Comparison of ENCODE assay signal across 22 mouse cellular contexts in the genomic region with DNA sequence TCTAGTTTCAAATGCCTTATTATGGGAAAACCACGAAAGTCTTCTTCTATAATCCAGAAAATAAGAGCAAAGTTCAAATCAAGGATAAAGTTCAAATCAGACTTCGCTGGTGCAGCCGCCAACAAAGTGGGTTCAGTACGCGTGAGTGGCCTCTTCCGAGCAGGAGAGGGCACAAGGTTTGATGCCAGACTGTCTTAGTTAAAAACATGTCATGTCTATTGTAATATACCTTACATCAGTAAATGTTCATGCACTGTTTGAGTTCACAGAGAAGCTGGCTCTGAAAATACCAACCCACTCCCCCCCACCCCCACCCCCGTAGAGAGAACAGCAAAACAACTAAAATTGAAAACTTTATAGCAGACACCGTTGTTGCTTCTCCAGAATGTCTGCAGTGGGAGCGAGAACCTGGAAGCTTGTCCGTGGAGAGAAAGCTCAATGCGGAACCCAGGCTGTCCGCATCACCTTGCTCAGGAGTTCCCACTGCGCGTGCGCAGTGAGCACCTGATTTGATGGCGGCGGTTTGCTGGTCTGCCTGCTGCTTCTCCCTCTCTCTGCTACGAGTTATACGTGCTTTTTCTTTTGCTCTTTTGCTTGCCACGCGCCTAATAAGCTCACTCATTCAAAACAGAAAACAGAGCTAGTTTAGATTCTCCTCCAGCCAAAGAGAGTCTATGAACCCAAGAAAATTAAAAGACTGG.
DNase-seq lines count a peak whose midpoint lies in the region; ATAC-seq lines count a peak whose summit lies in the region.
"Had no signal": no experiment of that assay in that cellular context is flagged by ENCODE, and none has a peak within 500 bp of the region (broad histone marks: within the 10 kb centered on the region; RNA-seq: fewer than 3 reads in every experiment).

No protein-coding gene starts in this region.

- H3K27me3 ChIP-seq in neural tube, embryonic 15.5 days (replicated peaks), result no peaks in the 10 kb centered on the region
- H3K27me3 ChIP-seq: embryonic facial prominence, embryonic 15.5 days; heart, embryonic 12.5 days had no signal

- WGBS in neural tube, embryonic 15.5 days, result 92% methylated on average over 21 of the region's 21 CpGs

- no peaks in the 10 kb centered on the region for H3K36me3 ChIP-seq in neural tube, embryonic 15.5 days
- H3K36me3 ChIP-seq: embryonic facial prominence, embryonic 15.5 days; forebrain, embryonic 10.5 days; heart, embryonic 12.5 days; hindbrain, embryonic 15.5 days had no signal

- H3K27ac ChIP-seq in neural tube, embryonic 15.5 days (replicated peaks), result no peak overlapping the region
- H3K27ac ChIP-seq: embryonic facial prominence, embryonic 15.5 days; forebrain, embryonic 10.5 days; hindbrain, embryonic 15.5 days had no signal

- ATAC-seq in neural tube, embryonic 15.5 days (ENCODE audit: low FRiP score), result no peak
- ATAC-seq: forebrain, embryonic 14.5 days; inflammation-experienced regulatory T-cells, adult 6 months had no signal

- DNase-seq in heart, adult 11 months, result peak; percentile 50
- DNase-seq in heart, adult 18-20 months, result no peak
- peak; percentile 50 for DNase-seq in thymus, postnatal 14 days
- no peak for DNase-seq in thymus, postnatal 0 days (ENCODE audit: low spot score)
- peak; percentile 53 for DNase-seq in naive thymus-derived CD4-positive, alpha-beta T cell, adult 2 months (ENCODE audit: low read depth)
- DNase-seq in thymus, postnatal 4 days, result peak; percentile 54
- no peak for DNase-seq in retina, postnatal 1 day
- DNase-seq: adrenal gland, adult 2 months; adrenal gland, postnatal 25 days; cerebellum, adult 18-20 months; cerebellum, adult 9-11 months; embryo, embryonic 11 days; gastrocnemius, postnatal 36 days; heart, postnatal 36 days had no signal

- H3K9me3 ChIP-seq in neural tube, embryonic 15.5 days (replicated peaks), result no peaks in the 10 kb centered on the region
- H3K9me3 ChIP-seq: embryonic facial prominence, embryonic 15.5 days; forebrain, embryonic 10.5 days; heart, embryonic 12.5 days; hindbrain, embryonic 15.5 days had no signal

- no peak overlapping the region for H3K4me3 ChIP-seq in neural tube, embryonic 15.5 days (replicated peaks)
- H3K4me3 ChIP-seq: embryonic facial prominence, embryonic 15.5 days; erythroblast, embryonic 14.5 days; forebrain, embryonic 10.5 days; heart, embryonic 12.5 days; hindbrain, embryonic 15.5 days had no signal

- no peak overlapping the region for H3K9ac ChIP-seq in neural tube, embryonic 15.5 days (replicated peaks)
- H3K9ac ChIP-seq: embryonic facial prominence, embryonic 15.5 days; heart, embryonic 12.5 days; hindbrain, embryonic 15.5 days had no signal

- no peak overlapping the region for H3K4me2 ChIP-seq in neural tube, embryonic 15.5 days
- H3K4me2 ChIP-seq: embryonic facial prominence, embryonic 15.5 days; heart, embryonic 12.5 days; hindbrain, embryonic 15.5 days had no signal

- no peaks in the 10 kb centered on the region; the same call in 1 of the 2 replicates for H3K4me1 ChIP-seq in neural tube, embryonic 15.5 days
- H3K4me1 ChIP-seq: embryonic facial prominence, embryonic 15.5 days; heart, embryonic 12.5 days; hindbrain, embryonic 15.5 days had no signal

Comparison
In these comparisons a context has a peak if more than half of its experiments do, and no peak if none do; other contexts are left out.
1. DNase-seq: peak in heart, adult 11 months (single experiment), thymus, postnatal 14 days (single experiment), naive thymus-derived CD4-positive, alpha-beta T cell, adult 2 months (single experiment) and thymus, postnatal 4 days (single experiment); none in heart, adult 18-20 months (0 of 2), thymus, postnatal 0 days (single experiment) and retina, postnatal 1 day (single experiment).